Mouse (Mus musculus): ENCODE measurements around the gene Epb41l1.

- TF ChIP-seq GATA1 (IDR thresholded peaks at IDR 0.05; ENCODE audit: borderline replicate concordance, low read length): no peak
- no peak for TF ChIP-seq FLI1 (IDR thresholded peaks at IDR 0.05; ENCODE audit: low read length)
These were observed 34.9 kb downstream of the Epb41l1 start for GRCm38 (mm10) chr2:156455508-156456108.

Measured in megakaryocyte, embryonic 14.5 days (primary cell).